Mouse (Mus musculus): ENCODE results near the gene Zfp553. TPM values are rescaled to one million over a fixed set of nuclear protein-coding genes. Genes with fewer than 3 reads are reported as not detected.

The Zfp553 gene
- polyA plus RNA-seq, 1 experiment: 16.1 TPM

DNA sequence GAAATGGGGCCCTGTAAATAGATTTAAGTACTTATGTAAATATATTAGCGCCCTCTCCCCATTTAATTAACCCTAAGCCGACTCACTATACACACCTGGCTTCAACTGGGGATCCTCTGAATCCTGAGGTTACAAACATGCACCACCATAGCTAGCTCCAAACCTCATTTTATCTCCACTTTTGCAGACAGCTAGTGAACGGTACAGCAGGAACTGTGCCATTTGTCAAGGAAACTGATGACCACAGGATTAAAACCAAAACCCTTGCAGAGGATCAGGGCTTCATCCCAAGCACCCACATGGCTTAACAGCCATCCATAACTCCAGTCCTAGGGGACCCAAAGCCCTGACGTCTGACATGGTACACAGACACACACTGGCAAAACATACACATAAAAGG is 22.1 kb downstream of the Zfp553 start:
- Histone ChIP-seq H3K36me3 (ENCODE audit: control insufficient read depth, insufficient read depth) (peaks cover 13% of the 10 kb centered on the region), H3K4me3 (ENCODE audit: insufficient read depth, poor library complexity, severe bottlenecking) (no peak overlapping the region)
- TF ChIP-seq MYOG (IDR thresholded peaks at IDR 0.05; ENCODE audit: control insufficient read depth, extremely low read depth, insufficient read length) (no peak), USF1 (IDR thresholded peaks at IDR 0.05; ENCODE audit: low read depth) (no peak)

GRCm38 (mm10) chr7:127255965-127256364 is 23.1 kb downstream of the Zfp553 start:
- Histone ChIP-seq H3K27me3 (ENCODE audit: control insufficient read depth, insufficient read depth, insufficient read length) (no peaks in the 10 kb centered on the region), H3K36me3 (ENCODE audit: control insufficient read depth, insufficient read depth) (peaks cover 13% of the 10 kb centered on the region), H3ac (ENCODE audit: control insufficient read depth, insufficient read length, low read depth) (no peak overlapping the region), H3K79me2 (ENCODE audit: control insufficient read depth, insufficient read depth) (peaks cover 17% of the 10 kb centered on the region), H3K79me3 (ENCODE audit: low read depth) (peaks cover 5% of the 10 kb centered on the region), H3K4me3 (ENCODE audit: insufficient read depth, poor library complexity, severe bottlenecking) (no peak overlapping the region)
- TF ChIP-seq MAX (IDR thresholded peaks at IDR 0.05) (no peak), CTCF (IDR thresholded peaks at IDR 0.05; ENCODE audit: control insufficient read depth, insufficient read depth, insufficient read length) (no peak), FOSL1 (IDR thresholded peaks at IDR 0.05; ENCODE audit: insufficient read depth, low read length, poor library complexity, severe bottlenecking) (no peak), MYOD1 (IDR thresholded peaks at IDR 0.05; ENCODE audit: control insufficient read depth, insufficient read length, low read depth) (no peak), CEBPB (IDR thresholded peaks at IDR 0.05; ENCODE audit: low read depth) (no peak), MYOG (IDR thresholded peaks at IDR 0.05; ENCODE audit: control insufficient read depth, extremely low read depth, insufficient read length) (no peak), USF1 (IDR thresholded peaks at IDR 0.05; ENCODE audit: low read depth) (no peak)

More for the DNA sequence above, 22.1 kb downstream of the Zfp553 start:
- peaks cover 14% of the 10 kb centered on the region for H3K79me2 ChIP-seq (ENCODE audit: control insufficient read depth, insufficient read depth)
- no peaks in the 10 kb centered on the region for H3K27me3 ChIP-seq (ENCODE audit: control insufficient read depth, insufficient read depth, insufficient read length)
- H3K79me3 ChIP-seq (ENCODE audit: low read depth): peaks cover 2% of the 10 kb centered on the region
- no peak overlapping the region for H3ac ChIP-seq (ENCODE audit: control insufficient read depth, insufficient read length, low read depth)

GRCm38 (mm10) chr7:127256518-127256917 is 23.7 kb downstream of the Zfp553 start:
- Histone ChIP-seq H3K4me3 (ENCODE audit: insufficient read depth, poor library complexity, severe bottlenecking) (no peak overlapping the region), H3K36me3 (ENCODE audit: control insufficient read depth, insufficient read depth) (peaks cover 13% of the 10 kb centered on the region), H3K27me3 (ENCODE audit: control insufficient read depth, insufficient read depth, insufficient read length) (no peaks in the 10 kb centered on the region), H3K79me3 (ENCODE audit: low read depth) (peaks cover 5% of the 10 kb centered on the region), H3K79me2 (ENCODE audit: control insufficient read depth, insufficient read depth) (peaks cover 17% of the 10 kb centered on the region), H3ac (ENCODE audit: control insufficient read depth, insufficient read length, low read depth) (no peak overlapping the region)
- TF ChIP-seq CTCF (IDR thresholded peaks at IDR 0.05; ENCODE audit: control insufficient read depth, insufficient read depth, insufficient read length): no peak
- TF ChIP-seq MAX (IDR thresholded peaks at IDR 0.05): no peak
- no peak for TF ChIP-seq MYOD1 (IDR thresholded peaks at IDR 0.05; ENCODE audit: control insufficient read depth, insufficient read length, low read depth)
- no peak for TF ChIP-seq FOSL1 (IDR thresholded peaks at IDR 0.05; ENCODE audit: insufficient read depth, low read length, poor library complexity, severe bottlenecking)
- no peak for TF ChIP-seq USF1 (IDR thresholded peaks at IDR 0.05; ENCODE audit: low read depth)
- no peak for TF ChIP-seq MYOG (IDR thresholded peaks at IDR 0.05; ENCODE audit: control insufficient read depth, extremely low read depth, insufficient read length)

DNA sequence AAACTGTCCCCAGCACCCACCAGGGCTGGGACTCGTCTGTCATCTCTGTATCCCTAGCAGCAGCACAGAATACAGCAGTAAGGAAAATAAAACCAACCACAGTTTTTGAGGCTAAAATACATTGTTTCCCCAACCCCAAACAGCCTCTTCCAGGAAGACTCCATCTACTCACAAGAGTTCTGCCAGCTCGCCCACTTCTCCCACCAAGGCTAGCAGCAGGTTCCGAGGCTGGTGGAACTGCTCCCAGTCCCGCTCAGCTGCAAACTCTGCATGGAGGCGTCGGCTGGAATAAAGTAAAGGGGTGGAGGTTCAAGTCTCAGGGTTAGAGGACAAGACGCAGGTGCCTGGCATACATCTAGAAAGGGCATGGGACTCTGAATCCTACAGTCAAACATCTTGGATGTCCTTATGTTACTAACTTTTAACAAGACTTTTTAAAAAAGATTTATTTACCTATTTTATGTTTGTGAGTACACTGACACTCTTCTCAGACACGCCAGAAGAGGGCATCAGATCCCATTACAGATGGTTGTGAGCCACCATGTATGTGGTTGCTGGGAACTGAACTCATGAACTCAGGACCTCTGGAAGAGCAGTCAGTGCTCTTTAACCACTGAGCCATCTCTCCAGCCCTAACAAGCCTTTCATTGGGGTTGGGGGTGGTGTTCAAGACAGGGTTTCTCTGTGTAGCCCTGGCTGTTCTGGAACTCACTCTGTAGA is 26.5 kb downstream of the Zfp553 start:
- H3K79me3 ChIP-seq (ENCODE audit: low read depth): peaks cover 5% of the 10 kb centered on the region
- TF ChIP-seq MYOG (IDR thresholded peaks at IDR 0.05; ENCODE audit: control insufficient read depth, extremely low read depth, insufficient read length) (no peak), FOSL1 (IDR thresholded peaks at IDR 0.05; ENCODE audit: insufficient read depth, low read length, poor library complexity, severe bottlenecking) (no peak), MAX (IDR thresholded peaks at IDR 0.05) (no peak), MYOD1 (IDR thresholded peaks at IDR 0.05; ENCODE audit: control insufficient read depth, insufficient read length, low read depth) (no peak), USF1 (IDR thresholded peaks at IDR 0.05; ENCODE audit: low read depth) (no peak), CEBPB (IDR thresholded peaks at IDR 0.05; ENCODE audit: low read depth) (no peak)
- no peaks in the 10 kb centered on the region for H3K27me3 ChIP-seq (ENCODE audit: control insufficient read depth, insufficient read depth, insufficient read length)
- H3K4me3 ChIP-seq (ENCODE audit: insufficient read depth, poor library complexity, severe bottlenecking): peak overlapping the region; percentile 61
- H3K36me3 ChIP-seq (ENCODE audit: control insufficient read depth, insufficient read depth): peaks cover 13% of the 10 kb centered on the region
- peaks cover 17% of the 10 kb centered on the region for H3K79me2 ChIP-seq (ENCODE audit: control insufficient read depth, insufficient read depth)
- no peak overlapping the region for H3ac ChIP-seq (ENCODE audit: control insufficient read depth, insufficient read length, low read depth)

DNA sequence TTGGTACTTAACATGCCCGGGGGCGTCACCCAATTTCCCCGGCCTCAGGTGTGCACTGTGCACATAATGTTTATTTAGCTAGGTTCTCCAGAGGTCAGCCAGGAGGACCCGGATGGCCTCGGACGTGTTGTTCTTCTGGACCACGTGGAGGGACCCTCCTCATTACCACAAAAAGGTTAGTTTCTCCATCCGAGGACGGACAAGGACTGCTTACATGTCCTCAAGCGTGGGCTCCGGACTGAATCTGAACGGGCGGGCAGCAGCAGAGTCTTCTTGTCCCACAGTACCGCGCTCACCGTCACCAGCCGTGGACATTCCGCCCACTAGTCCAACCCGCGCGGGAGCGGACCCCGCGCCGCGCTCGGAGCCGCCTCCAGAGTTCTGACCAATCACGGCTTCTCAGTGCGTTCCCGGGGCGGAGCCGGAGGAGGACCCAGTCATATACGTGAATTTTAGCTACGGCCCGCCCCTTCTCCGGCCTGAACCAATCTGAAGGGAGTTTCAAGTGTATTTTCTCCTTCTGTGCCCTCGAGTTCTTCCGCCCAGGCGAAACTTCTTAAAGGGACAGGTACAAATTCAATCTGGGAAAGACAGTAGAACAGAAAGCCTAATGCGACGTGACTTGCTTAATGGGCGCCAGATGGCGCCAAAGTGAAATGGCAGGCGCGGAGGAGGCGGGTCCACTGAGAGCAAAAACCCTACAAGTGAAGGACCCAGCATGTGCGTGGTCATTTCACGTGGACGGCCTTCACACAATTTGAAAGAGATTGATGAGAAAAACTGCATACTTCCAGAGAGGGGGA is 27.6 kb downstream of the Zfp553 start, which contains the start of gene Dctpp1:
Dctpp1 (minus strand) TSS at position 401 of the 803 bp plus-strand sequence.
- Histone ChIP-seq H3K4me3 (ENCODE audit: insufficient read depth, poor library complexity, severe bottlenecking) (peak within 1 kb of the TSS; percentile 61), H3ac (ENCODE audit: control insufficient read depth, insufficient read length, low read depth) (peak within 1 kb of the TSS; percentile 71), H3K79me3 (ENCODE audit: low read depth) (peaks cover 5% of the 10 kb centered on the region), H3K36me3 (ENCODE audit: control insufficient read depth, insufficient read depth) (peaks cover 13% of the 10 kb centered on the region), H3K79me2 (ENCODE audit: control insufficient read depth, insufficient read depth) (peaks cover 17% of the 10 kb centered on the region), H3K27me3 (ENCODE audit: control insufficient read depth, insufficient read depth, insufficient read length) (no peaks in the 10 kb centered on the region)
- TF ChIP-seq MYOD1 (IDR thresholded peaks at IDR 0.05; ENCODE audit: control insufficient read depth, insufficient read length, low read depth) (no peak), CEBPB (IDR thresholded peaks at IDR 0.05; ENCODE audit: low read depth) (no peak), MYOG (IDR thresholded peaks at IDR 0.05; ENCODE audit: control insufficient read depth, extremely low read depth, insufficient read length) (no peak), FOSL1 (IDR thresholded peaks at IDR 0.05; ENCODE audit: insufficient read depth, low read length, poor library complexity, severe bottlenecking) (no peak), USF1 (IDR thresholded peaks at IDR 0.05; ENCODE audit: low read depth) (no peak), CTCF (IDR thresholded peaks at IDR 0.05; ENCODE audit: control insufficient read depth, insufficient read depth, insufficient read length) (peak; percentile 71), MAX (IDR thresholded peaks at IDR 0.05) (peak; percentile 82)

Data from C2C12 (cell line).